Mouse (Mus musculus) heart, adult 8-10 months (tissue): ENCODE measurements around the gene Pcdh15. TPM values are rescaled to one million over a fixed set of nuclear protein-coding genes. Genes with fewer than 3 reads are reported as not detected.

ENCODE experiments used
- DNase-seq: peaks from one replicate; pipeline ENCODE4 v3.0.0; 2022; ENCODE audit warnings: low spot score
- total RNA-seq, 4 experiments: library from RNA; stranded (reverse); gene quantifications; 2 replicates each; pipeline ENCODE4 v1.2.4; 2022

Gene Pcdh15
- total RNA-seq, 4 experiments from 2014 or later, result 0.69 to 1.2 (median 0.92) TPM

DNA sequence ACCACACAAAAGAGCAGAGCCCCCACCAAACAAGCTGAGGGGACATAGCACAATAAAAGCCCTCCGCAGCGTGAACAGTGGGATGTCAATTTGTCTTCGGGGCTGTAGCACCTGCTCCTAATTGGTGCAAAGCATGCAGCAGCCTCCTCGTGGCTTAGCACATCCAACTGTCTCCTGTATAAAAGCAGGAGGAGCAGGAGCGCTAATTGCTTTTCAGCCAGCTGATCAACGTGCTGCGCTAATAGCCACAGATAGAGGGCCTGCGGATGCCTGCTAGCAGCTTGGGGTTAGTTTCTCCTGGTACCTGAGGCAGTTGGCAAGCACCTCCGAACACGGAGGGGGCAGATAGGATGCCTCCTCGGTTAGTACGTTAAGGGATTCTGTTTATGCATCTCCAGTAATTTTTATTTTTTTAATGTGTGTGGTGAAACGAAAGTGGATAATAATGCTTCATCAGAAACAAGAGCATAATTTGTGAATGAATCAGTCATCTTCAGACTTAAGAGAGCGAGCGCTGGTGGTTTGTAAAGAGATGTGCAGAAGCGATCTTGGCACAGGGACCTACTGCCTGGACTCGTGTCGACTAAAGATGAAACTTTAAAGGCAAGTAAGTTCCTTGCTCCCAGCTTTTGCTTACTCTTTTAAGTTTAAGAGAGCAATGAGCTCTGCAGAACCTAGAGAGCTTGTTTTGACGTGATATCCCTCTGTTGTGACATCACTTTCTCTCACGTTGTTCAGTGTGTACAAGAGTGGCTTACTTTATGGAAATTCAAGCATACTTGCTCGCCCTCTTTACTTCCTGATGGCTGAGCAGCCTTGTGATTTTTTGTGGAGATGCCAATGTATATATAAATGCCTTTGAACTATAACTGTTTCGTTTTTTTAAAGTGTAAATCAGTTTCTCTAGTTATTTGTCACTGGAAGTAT, 722.8 kb downstream of the Pcdh15 start:
- DNase-seq, result no peak

DNA sequence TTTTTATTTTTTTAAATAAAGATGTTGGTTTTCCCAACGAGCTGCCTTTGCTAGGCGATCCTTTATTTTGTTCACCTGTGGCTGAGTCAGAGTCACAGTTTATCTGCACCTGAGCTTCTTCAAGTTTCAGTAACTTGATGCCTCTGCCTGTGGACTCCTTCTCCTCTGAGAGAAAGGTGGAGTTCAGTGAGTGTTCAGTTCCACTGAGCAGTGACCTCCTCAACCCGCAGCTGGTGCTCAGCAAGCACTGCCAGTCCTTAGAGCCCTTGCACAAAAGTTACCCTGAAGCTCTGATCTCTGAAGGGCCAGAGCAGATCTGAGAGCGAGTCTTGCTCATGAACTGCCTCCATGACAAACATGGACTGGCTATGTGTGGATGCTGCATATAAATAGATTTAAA, 724.1 kb downstream of the Pcdh15 start:
- DNase-seq, result no peak

- DNase-seq, result no peak
These were observed 727.2 kb downstream of the Pcdh15 start for GRCm38 (mm10) chr10:73826354-73826753.

GRCm38 (mm10) chr10:73828781-73829180, 729.6 kb downstream of the Pcdh15 start:
- no peak for DNase-seq

DNA sequence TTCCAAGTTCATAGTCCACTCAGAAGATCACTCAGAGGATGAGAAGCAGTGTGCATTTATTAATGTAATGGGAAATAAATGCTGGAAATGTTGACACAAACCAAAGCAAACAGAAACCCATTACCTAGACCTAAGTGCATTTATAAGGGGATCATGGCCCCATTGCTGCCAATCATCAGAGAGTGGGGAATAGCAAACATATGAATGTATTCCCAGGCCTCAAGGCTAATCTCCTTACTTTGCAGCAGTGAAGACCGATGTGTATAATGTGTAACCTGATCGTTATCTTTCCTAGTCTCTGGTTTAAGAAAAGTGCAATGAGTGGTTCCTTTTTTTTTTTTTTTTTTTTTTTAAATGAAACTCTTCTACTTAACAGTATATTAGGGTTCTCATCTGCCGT, 745.9 kb downstream of the Pcdh15 start:
- DNase-seq, result no peak

- no peak for DNase-seq
These were observed 763.0 kb downstream of the Pcdh15 start for GRCm38 (mm10) chr10:73862181-73862580.

DNA sequence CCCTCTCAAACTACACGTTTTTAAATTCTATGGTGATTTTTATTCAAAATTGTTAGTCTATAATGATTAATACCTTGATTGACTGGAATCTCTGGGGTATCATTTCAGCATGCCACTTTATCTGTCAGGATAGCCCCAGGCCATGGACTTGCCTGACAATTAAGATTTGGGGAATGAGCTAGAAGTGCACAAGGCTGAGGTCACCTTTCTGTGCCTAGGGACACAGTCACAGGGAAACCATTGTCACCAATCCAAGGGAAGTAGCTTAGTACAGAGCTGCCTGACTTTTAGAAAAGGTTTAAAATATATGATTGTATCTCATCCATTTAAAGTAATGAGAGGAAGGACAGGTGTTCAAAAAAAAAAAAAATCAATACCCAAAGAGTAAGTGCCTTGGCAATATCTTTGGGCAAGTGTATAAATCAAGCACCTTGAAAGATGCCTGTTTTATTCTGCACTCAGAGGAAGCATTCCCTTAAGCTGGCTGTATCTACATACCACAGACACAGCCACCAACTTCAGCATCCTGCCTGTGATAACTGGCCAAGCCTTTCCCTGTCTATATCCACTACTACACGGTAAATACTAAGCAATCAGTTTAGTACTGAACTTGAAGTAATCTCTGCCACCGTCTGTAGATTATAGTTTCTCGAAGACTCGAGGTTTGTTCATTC, 779.0 kb downstream of the Pcdh15 start:
- no peak for DNase-seq

DNA sequence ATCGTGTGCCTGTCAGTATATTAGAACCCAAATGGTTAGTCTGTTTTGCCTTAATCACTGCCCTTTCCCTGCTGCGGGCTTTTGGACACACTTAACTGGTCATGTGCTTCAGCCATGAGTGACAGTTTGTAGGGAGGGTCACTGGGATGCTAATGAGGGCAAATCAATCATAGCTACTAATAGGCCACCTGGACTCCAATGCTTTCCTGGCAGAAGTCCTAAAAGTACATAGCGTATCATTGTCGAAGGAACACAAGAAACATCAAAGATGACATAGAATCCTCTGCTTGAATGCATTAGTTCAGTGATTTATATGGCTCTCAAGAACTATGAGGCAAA, 779.6 kb downstream of the Pcdh15 start:
- no peak for DNase-seq

- DNase-seq, result no peak
These were observed 788.6 kb downstream of the Pcdh15 start for GRCm38 (mm10) chr10:73887771-73888170.

DNA sequence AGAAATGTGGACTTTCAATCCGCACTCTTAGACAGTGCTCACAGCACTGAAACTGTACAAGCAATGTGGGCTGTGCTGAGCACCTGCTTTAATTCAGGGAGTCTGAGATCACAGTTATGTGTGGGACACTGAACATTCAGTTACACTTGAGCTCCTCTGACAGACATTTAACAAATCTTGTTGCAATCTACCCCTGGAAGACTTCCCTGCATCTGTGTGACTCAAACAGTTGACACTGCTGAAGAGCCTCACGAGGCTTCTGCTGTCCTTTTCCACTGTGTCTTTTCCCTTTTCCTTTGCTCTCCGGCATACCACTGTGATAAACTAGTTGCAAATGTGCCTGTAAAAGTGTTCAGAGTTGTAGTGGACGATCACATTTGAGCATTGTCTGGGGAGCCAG, 793.1 kb downstream of the Pcdh15 start:
- no peak for DNase-seq

GRCm38 (mm10) chr10:73896086-73896607, 797.0 kb downstream of the Pcdh15 start:
- no peak for DNase-seq

DNA sequence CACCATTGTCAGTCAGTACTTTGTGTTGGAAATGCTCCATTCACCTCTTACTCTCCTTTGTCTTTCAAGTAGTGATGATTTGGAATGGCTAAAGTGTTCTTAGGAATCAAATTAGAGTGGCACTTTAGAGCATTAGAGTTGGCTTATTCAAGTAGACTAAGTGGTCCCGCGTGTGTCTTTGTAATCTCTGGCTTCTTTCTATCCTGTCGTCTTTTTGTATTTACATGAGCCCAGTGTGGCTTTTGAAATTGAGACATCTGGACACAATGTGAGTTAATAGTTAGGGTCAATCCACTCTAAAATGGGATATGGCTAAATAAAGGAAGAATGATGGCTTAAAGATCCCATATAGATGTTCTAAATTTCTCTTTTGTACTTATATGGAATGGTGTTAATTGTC, 800.0 kb downstream of the Pcdh15 start:
- DNase-seq, result no peak

DNA sequence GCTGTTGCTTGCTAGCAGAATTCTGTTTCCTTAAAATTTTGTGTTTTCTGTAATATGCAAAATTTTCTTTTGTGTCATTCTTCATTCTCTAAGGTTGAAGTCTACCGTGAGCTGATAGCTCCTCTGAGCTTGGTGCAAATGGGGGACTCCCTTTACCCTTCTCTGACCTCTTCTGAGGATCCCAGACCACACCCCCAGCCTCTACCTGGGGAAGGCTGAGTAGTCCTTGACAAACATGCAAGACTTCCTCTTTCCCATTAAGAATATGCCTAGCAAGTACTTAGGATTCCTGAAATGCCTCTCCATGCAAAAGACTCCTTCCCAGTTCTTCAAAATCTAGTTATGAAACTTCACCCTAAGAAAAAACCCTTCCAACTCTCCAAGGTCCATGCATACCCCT, 808.5 kb downstream of the Pcdh15 start:
- no peak for DNase-seq

DNA sequence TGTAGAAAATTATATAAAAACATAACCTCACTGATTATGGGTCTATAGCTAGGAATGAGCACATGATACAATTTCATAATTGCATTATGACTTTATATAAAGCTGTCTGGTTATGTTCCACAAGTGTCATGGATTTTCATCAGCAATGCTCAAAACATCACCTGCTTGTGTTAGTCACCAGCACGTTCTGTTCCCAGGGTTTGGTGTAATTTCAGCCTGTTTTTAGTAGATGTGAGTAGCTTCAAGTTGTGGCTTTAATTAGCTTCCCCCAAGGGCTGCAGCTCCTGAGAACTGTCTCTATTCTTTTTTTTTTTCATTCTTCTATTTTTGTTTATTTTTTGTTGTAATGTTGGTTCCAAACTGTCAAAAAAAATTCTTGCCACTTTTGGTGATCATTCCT, 809.4 kb downstream of the Pcdh15 start:
- DNase-seq, result no peak

GRCm38 (mm10) chr10:73915170-73915569, 816.0 kb downstream of the Pcdh15 start:
- no peak for DNase-seq

- no peak for DNase-seq
These were observed 822.4 kb downstream of the Pcdh15 start for GRCm38 (mm10) chr10:73921579-73921978.

GRCm38 (mm10) chr10:73928672-73929071, 829.5 kb downstream of the Pcdh15 start:
- no peak for DNase-seq

GRCm38 (mm10) chr10:73929718-73930117, 830.6 kb downstream of the Pcdh15 start:
- no peak for DNase-seq

- DNase-seq, result no peak
These were observed 832.0 kb downstream of the Pcdh15 start for GRCm38 (mm10) chr10:73931185-73931584.

DNA sequence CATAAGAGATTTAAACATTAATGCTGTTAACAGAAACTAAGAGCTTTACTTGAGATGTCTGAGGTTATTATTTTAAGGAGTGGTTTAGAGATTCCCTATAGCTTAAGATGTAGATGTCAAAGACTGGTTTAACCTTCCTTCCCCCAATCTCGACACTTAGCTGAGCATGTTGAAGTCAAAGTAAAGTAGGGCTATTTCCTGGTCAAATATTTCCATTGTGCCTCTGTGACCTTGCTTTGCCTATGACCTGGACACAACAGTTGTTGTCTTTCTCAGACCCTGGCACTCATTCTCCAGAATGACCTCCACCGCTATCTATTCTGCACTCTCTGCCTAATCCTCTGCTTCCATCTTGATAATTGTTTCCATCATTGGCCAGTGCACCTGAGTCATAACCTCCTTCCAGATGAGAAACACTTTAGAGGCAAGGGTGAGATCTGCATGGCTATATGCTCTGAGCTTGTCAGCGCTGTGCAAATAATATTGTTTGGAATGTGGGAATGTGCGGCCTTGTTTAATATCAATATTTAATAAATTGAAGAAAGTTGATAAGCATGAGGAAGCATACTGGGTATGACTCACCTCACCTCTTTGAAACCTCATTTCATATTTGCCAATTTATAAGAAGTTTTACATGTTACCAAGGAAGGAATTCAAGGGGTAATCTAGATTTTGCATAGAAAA, 833.0 kb downstream of the Pcdh15 start:
- DNase-seq, result no peak

GRCm38 (mm10) chr10:73936121-73936520, 837.0 kb downstream of the Pcdh15 start:
- DNase-seq, result no peak

DNA sequence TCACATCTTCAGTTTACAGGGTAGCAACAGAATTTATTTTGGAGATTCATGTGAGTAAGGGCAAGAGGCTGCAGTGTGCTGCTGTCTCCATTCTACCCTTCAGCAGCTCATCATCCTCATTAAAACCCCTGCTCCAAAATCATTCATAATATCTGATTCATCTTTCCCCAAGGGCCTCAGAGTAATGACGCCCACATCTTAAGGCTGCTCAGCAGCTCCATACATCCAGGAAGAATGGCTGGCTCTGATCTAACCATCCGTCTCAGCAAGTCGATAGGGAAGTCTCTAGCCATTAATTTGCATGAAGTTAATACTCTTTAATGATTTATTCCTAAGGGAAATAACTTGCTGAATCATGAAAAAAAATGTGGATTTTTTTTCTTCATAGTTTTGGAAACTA, 839.8 kb downstream of the Pcdh15 start:
- no peak for DNase-seq
